Mouse (Mus musculus) c-Kit-positive CD71-negative TER-119-negative erythroid progenitor cells, embryonic 14.5 days (primary cell): ENCODE results near the gene Ttc4.

Source experiments
- DNase-seq: peaks from one replicate; pipeline ENCODE4 v3.0.0-alpha.2; 2013; ENCODE audit warnings: low read depth

Ttc4 gene

DNA sequence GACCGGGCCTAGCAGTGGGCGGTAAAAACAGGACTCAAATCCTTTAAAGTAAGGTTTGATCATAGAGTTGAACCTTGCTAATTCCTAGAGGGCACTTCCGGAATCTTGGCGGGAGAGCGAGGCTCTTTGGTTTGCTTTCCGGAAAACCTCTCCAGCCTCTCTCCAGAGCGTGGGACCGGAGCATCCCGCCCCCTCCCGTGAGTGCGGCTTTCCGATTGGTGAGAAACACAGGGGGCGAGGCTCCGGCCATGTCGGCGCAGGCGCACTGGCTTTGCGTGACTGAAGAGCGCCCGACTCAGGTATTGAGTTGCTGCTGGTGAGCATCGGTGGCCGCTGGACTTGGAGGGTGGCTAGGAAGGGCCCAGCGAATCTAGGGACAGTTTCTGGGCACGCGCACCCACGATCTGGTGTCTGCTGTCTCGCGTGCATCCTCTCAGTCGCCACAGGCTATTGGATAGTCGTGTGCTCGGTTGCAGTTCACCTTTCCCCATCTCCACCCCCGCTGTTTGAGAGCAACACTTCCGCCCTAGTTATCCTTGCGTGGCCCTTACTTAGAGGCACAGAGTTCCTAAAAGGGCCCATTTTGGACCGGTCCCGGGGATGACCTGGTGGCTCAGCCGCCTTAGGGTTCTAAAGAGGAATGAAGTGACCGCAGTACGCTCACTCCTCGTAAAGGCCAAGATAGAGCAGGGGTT, 27.8 kb downstream of the Ttc4 start, which contains the start of gene Pars2:
Pars2 (plus strand) TSS at position 237 of the 695 bp plus-strand sequence.
- peak; percentile 95 for DNase-seq

DNA sequence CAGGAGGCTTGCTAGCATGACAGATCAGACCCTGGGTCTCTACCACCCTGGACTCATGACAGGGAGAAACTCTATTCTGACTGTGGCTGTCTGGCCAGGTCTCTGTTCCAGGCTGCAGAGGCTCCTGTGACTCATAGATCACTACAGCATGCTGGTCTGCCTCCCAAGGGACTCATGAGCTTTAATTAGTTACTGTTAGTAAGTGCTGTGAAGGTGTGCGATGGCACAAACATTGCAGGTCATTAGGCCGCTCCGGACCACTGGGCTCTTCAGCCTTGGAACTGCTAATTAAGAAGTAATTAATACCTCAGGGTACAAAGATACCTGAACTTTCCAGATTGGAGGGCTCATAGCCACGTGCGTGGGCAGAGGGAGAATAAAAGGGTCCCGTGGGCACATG, 31.6 kb downstream of the Ttc4 start:
- no peak for DNase-seq

DNA sequence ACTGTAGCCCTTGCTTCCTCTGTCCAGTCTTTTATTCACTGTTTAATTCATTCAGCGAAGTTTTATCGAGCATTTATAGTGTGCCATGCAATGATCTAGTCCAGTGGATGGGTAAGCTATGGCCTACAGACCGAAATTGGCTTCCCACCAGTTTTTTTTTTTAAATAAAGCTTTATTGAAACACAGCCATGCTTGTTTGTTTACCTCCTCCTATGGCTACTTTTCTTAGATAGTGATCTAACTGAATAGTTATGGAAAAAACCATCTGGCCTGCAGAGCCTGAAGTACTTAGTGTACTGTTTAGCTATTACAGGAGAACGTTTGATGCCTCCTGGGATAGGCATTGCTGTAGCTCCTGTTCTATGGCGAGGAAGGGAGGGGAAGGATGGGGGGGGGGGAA, 32.9 kb downstream of the Ttc4 start:
- no peak for DNase-seq

DNA sequence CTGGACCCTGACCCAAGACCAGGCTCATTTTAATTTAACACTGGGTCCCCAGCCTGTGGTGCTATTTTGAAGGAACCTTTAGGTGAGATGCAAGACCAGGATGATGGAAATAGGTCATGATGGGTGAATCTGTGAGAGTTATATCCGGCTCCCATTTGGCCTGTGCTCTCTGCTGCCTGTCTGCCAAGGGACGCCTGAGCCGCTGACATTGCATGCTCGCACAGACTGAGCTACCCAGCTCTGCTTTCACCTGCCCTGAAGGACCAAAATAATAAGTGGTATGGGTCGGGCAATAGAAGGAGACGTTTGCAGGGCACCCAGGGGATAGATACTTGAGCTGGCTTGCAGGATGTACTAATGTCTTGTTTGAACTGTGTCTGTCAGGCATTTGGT, 34.5 kb downstream of the Ttc4 start:
- DNase-seq: no peak

DNA sequence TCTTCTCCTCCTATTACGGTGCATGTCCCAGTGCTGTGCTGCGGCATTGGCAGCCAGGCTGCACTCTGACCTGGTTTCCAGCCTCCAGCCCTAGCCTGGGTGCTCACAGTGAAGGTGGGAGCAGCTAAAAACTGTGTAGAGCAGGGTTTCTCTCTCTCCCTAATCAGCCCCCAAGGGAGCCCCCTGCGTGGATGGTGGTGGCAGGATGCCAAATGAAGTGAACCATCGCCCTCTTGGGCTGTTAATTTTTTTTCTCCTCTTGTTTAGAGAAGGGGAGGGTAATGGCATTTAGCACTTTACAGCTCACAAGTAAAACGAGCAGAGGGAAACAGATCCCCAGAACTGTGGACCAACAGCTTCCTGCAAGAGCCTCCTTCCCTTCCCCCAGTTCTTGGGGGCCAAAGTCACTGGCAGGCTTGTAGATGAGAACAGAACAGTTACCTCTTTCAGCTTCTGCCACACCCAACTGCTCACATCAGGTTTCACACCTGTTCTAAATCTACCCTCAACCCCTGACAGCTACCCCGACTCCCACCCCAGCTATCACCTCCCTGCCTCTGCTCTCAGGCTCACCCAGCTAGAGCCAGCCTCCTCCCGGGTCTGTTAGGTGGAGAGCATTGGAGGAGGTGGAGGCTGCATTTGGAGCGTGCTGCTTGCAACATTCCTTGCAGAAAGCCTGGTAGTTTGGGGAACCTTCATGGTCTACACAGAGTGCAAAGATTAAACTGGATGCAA, 35.1 kb downstream of the Ttc4 start:
- DNase-seq: no peak

DNA sequence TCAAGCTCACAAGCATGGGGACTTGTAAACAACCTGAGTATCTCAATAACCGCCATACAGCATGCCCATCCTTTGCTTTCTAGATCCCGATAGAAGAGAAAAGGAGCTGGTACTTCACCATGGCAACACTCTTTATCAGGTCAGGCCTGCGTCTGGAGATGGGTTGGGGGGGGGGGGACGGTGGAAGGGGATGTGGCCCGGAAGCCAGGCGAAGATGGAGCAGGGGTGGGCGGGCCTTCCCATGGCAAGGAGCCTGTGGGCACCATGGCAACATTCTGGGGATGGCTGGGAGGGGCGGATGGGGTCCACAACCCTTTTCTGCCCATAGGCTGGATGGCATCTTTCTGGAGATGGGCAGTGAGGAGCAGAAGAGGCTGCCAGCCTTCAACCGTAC, 44.7 kb downstream of the Ttc4 start:
- DNase-seq: no peak

DNA sequence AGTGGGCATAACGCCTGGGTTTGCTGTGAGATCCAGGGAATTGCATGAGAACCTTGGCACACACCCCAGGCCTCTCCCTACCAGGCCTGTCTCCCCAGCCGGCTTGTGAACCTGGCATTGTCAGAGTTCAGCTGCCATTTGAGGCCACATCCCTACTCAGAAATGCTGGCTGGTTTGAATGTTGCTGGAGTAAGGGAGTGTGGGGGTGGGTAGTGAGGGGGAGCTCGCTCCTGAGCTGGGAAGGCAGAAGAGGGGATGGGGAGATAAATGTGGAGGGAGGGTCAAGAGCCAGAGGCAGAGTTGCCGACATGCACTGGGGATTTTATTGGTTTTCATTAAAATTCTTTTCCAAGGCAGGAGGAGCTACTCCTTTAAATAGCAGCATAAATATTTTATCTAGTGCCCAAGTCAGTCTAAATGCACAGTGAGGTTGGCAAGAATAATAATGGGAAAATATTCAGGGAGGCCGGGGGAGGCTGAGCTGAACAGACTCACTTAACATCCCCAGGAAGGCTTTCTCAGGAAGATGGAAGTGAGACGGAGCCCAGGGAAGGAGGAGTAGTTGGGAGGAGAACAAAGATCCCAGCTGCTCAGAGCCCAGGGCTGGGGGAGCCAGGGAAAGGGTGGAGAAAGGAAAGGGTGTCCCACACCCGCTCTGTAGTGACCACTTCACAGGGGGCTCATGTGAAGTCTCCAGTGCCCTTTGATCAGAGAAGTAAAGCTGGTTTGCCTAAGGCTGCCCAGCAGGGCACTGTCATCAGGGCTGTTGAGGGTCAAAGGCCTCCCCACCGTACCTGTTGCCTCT, 45.3 kb downstream of the Ttc4 start:
- no peak for DNase-seq

DNA sequence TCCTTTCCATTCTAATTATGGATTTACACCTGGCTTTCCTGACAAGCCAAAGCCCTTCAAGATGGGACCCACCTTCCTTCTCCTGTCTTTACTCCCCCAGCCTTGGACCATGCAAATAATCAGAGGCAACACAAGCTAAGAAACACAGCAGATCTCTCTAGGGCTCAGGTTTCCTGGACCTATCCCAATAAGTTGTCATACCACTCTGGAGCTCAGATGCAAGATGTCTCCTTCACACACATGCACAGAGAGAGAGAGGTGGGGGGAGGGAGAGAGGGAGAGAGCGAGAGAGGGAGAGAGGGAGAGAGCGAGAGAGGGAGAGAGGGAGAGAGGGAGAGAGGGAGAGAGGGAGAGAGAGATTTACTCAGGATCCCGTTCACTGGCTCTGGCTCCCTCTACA, 46.4 kb downstream of the Ttc4 start:
- no peak for DNase-seq

DNA sequence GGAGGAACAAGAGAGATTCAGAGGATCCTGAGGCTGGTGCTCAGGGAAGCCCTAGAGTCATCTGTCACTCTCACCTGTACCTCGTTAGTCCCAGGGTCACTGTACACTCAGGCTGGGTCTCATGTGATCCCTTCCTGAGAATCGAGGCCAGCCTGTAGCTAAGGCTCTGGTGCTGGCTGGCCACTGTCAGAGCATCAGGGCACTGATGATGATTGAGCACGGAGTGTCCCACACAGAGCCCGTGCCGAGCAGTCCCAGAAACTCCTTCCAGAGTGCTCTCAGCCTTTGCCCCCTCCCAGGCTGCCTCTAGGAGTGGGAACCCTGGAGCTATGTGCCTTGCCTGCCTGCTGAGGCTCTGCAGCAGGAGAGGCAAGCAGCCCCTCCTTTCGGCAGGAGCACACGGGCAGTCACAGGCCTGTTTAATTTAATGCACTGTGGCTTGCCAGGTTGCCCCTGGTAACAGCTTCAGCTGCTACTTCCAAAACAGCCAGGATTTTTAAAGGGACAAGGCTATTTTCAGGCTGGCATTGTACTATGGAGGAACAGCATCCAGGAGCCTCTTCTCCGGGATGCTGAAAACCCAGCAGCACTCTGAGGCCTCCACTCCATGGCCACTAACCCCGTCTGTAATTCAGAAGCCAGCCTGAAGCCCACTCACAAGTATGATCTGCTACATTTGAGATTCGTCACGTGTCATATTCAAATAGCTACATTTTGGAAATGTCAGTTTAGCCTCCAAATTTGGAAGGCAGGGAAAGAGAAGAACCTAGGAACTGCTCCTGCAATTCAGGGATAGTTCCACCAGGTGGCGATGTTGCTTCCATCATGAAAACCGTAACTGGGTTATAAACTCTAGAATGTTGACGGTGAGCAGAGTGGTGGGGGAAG, 48.2 kb downstream of the Ttc4 start:
- DNase-seq: peak; percentile 52

DNA sequence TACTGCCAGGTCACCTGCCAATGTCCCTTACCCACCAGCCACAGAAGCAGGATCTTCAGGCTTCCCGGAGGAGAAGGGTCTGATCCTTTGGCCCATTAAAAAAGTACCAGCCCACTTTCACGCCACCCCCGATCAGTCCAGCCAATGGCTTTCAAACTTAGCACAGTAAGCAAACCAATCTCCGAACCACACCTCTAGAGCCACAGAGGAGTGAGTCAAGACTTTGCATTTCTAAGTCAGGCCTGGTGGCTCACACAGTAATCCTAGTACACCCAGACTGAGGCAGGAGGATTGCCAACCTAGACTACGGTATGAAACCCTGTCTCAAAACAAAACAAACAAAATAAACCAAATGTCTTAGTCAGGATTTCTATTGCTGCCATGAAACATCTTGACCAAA, 49.4 kb downstream of the Ttc4 start:
- DNase-seq: no peak

DNA sequence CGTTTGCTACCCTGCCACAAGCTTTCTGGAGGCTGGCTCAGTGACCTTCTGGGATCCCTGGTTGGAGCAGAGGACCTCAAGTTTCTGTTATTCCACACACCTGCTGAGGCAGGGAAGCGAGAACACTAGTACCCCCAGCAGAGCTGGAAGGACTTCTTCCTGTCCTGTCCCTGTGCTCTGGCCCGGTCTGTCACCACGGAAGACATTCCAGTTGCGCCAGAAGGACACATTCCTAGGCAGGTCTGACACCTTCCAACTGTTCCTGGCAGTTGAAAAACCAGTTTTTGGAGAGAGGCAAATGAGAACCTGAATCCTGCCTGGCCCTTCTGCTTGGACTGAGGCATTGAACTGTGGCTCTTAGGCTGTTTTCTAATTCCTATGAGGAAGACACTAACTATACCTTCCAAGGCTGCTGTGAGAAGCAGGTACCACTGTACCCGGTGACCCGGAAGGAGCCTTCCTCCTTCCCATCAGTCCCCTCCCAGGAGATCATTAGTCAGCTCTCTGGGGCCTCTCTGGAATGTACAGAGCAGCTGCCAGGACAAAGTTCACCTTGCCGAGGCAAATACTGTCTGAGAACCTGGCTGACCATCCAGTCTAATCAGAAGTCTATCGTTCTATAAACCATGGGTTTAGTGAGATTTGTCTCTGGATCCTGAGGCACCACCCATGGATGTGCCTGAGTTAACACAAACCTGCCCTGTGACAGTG, 49.9 kb downstream of the Ttc4 start:
- no peak for DNase-seq

DNA sequence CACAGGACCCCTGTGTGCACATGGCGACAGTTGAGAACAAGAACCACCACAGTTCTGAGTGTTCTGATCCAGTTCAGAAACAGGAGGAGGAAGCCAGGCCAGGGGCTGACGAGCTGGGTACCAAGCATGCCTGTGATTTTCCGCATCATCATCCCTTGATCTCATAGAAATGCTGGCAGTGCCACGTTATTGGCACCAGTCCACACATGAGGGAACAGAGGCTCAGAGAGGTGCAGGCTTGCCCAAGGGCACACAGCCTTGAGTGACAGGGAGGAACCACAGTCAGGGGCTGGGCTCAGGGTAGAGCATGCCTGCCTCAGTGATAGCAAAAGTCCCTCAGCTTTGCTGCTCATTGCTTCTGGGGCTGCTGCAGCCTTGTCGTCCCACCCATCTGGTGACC, 50.9 kb downstream of the Ttc4 start:
- no peak for DNase-seq

DNA sequence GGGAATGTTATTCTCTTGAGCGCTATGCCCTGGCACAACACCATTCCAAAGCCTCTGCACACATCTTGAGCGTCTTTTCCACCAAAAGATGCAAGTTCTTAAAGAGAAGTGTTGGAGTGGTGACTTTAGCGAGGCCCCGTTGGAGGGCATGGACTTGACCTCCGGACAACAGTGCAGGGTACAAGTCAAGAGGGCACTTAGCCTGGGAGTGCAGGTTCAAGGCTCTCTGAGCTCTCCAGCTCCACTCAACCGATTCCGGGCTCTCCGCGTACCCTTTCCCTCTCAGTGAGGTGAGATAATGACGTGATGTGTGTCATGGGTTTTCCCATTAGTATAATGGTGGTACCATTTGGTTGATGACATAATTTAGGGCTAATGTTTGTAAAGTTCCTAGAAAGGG, 54.5 kb downstream of the Ttc4 start:
- no peak for DNase-seq

DNA sequence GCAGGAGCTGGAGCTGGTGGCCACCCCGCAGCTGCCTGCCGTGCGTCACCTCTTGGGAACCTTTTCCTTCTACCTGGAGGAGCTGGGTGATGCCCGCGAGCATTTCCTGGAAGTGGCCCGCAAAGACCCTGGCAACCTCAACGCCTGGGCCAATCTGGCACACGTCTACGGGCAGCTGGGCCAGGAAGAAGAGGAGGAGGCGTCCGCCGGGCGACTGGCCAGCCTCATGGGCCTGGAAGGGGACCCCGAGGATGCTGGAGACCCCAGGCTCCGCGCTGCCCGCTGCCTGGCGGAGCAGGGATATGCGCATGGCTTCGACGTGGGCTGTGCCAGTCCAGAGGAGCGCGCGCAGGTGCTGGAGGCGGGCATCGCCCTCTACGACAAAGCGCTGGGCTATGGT, 56.0 kb downstream of the Ttc4 start:
- DNase-seq: no peak

DNA sequence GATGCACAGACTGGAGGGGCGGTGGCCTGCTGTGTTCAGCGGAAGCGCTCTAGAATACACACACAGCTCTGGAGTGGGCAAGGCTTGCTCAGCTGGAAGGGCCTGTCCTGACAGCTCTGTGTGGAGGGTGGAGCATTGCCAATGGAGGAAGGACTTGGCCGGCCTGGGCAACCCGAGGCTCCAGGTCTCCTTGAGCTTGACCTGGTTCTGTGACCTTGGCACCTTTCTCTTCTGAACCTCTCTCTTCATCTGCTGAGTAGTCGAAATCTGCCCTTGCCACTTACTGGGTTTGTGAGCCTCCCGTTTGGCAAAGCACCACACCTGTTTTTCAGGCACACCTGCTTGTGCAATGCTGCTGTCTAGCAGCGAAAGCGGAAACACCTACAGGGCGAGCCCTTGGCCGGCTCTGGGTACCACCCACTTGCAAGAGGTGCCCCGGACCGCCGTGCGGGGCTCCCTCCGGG, 56.7 kb downstream of the Ttc4 start, which contains the start of gene Ttc22:
Ttc22 (plus strand) TSS at position 403 of the 464 bp plus-strand sequence.
- DNase-seq: no peak

DNA sequence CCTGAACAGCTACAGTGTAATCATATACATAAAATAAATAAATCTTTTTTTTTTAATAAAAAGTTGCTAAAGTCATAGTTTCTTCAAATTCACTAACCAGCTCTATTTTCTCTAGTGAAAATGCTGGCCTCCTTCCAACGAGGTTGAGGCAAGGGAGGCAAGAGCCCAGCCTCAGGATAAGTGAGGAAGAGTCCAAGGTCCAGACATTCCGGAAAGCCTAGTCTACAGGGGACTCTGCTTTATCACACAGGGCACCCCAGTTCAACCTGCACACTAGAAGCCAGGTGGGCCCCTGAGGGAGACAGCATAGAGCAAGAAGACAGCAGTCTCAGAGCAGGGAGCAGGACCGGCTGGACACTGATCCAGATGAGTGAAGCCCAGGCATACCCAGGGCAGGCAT, 57.3 kb downstream of the Ttc4 start:
- no peak for DNase-seq

DNA sequence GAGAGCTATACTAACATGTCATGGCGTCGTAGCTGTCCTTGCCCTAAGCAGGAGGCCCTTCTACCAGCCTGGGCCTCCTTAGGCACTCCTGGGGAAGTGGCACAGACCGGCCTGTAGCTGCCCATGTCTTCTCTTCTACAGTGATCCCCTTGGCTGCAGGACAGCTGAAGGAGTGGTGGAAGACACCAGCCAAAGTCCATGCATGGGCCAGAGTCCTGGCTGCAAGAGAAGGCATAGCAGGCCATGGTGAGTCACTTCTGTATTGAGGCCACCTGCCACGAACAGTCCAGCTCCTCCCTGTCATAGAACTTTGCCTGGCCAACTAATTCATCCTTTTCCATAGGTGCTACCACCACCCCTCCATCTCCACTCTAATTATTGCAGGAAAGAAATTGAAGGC, 59.8 kb downstream of the Ttc4 start:
- no peak for DNase-seq

DNA sequence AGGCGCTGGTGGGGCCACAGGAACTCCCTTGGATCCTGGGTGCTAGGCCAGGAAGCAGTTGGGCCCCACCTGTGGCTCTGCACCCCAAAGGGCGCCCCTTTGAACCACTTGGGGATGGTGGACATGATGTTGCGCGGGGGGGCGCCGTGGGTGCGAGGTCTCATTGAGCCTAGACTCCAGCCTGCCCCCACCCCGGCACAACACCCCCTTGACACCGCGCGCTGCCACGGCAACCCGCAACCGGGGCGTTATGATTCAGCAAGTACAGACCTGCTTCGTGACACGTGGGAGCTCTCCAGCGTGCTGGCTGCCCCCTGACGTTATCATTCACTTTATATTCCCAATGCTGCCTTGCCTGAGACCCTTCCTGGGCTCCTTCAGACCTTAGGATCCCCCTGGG, 61.7 kb downstream of the Ttc4 start, which contains the start of gene Lexm:
Lexm (minus strand) TSS at position 186 of the 400 bp plus-strand sequence.
- DNase-seq: no peak

DNA sequence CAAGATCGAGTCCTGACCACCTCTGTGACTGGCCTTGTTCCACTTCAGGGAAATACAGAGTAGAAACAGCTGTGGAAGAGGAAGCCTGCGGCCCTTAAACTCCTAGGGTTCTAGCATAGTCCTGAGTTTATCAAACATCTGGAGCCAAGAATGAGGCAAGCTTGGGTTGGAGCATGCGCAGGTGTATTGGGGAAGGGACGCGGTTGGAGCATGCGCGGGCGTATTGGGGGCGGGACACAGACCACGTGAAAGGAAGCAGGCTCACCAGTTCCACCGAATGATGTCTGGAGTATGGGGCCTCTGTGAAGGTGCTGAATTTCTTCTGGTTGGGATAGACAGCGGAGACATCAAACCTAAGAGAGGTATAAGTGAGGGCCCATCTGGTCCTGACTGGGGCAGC, 63.1 kb downstream of the Ttc4 start:
- DNase-seq: no peak

DNA sequence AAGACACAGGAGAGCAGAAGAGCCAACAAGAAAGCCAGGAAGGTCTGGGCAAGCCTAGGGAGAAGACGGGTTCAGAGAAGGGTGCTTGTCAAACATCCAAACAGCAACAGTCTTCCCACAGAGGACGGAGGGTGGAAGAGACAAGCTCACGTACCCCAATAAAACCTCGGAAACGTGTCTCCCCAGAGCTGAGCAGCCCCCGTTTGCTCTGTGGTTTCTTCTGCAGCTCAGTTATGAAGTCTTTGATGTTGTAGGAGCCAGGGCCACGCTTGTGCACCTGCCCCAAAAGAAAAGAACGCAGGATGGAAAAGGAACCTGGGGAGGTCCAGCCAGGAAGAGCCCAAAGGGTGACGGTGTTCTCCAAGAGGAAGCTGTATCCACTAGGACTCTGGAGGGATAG, 63.9 kb downstream of the Ttc4 start:
- no peak for DNase-seq

DNA sequence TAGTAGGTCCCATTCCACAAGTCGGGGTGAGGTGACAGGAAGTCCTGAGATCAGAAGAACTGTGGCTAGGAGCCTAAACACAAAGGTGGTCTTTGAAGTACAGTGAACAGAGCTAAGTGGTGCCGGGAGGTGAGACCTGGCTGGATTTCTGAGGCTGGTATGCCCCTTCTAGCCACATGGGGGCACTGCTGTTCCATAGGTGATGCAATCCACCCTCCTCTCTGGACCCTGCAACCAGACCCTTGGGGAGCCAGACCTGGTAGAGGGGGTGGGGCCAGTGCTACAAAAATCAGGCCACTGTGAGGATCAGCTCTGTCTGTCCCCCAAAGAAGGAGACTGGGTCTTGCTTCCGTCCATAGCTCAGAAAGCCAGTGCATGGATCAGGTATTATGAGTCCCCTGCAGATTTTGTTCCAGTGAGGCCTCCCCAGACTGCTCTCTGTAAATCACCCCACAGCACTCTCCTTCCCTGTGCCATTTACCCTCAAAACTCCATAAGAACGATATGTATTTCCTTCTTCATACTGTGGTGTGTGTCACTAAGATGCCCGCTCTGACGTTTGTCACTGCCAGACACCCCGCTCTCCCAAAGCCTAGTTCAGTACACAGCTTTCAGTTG, 64.5 kb downstream of the Ttc4 start:
- peak; percentile 43 for DNase-seq
